Mouse (Mus musculus) forebrain, embryonic 13.5 days (tissue): ENCODE results near the gene Nxpe5. TPM values are rescaled to one million over a fixed set of nuclear protein-coding genes. Genes with fewer than 3 reads are reported as not detected.

Experiments
- ATAC-seq: fragments of 200-750 bp; cut with Nextera tagmentation; 2 replicates; pipeline ENCODE4 v1.8.0; 2017
- H3K27ac ChIP-seq: fragments of 300-500 bp; sonication (generic); 2 replicates; pipeline ENCODE4 v1.5.1; 2015; ENCODE audit warnings: inconsistent platforms, mild to moderate bottlenecking, moderate library complexity
- H3K27me3 ChIP-seq: fragments of 300-500 bp; sonication (generic); 2 replicates; pipeline ENCODE4 v1.6.1; 2015; ENCODE audit warnings: mild to moderate bottlenecking, inconsistent platforms
- H3K36me3 ChIP-seq: fragments of 300-500 bp; sonication (generic); 2 replicates; pipeline ENCODE4 v1.6.1; 2015; ENCODE audit warnings: mild to moderate bottlenecking, inconsistent platforms; ENCODE audit not compliant: poor library complexity, severe bottlenecking
- H3K4me1 ChIP-seq: fragments of 300-500 bp; sonication (generic); 2 replicates; pipeline ENCODE4 v1.6.1; 2015; ENCODE audit warnings: inconsistent platforms
- H3K4me2 ChIP-seq: fragments of 300-500 bp; sonication (generic); 2 replicates; pipeline ENCODE4 v1.6.1; 2015; ENCODE audit warnings: inconsistent platforms, mild to moderate bottlenecking, moderate library complexity
- H3K4me3 ChIP-seq: fragments of 300-500 bp; sonication (generic); 2 replicates; pipeline ENCODE4 v1.5.1; 2015; ENCODE audit warnings: mild to moderate bottlenecking, inconsistent platforms
- H3K9ac ChIP-seq: fragments of 300-500 bp; sonication (generic); 2 replicates; pipeline ENCODE4 v1.6.1; 2015; ENCODE audit warnings: mild to moderate bottlenecking, inconsistent platforms
- H3K9me3 ChIP-seq: fragments of 300-500 bp; sonication (generic); replicated peaks from 2 replicates; pipeline ENCODE4 v1.6.1; 2016; ENCODE audit warnings: inconsistent platforms
- WGBS: fragments of 180-500 bp; shearing (Covaris S2); methylation state at CpG from one replicate; pipeline ENCODE4 v1.1.7; 2015; 5-methylcytosine and 5-hydroxymethylcytosine counted together
- polyA plus RNA-seq: library from polyadenylated mRNA; unstranded; fragments of >200 nt; fragmentation: Nextera tagmentation; extraction: Ambion mirVana; gene quantifications from 2 replicates; pipeline ENCODE4 v1.2.1, GENCODE M21; 2015

Nxpe5 gene
- polyA plus RNA-seq, 1 experiment from 2014 or later = not detected

GRCm38 (mm10) chr5:138219864-138220263, 5.8 kb upstream of the Nxpe5 start:
- no peak overlapping the region for H3K9ac ChIP-seq
- H3K36me3 ChIP-seq = no peaks in the 10 kb centered on the region
- no peaks in the 10 kb centered on the region for H3K4me1 ChIP-seq
- H3K27me3 ChIP-seq = no peaks in the 10 kb centered on the region
- H3K4me2 ChIP-seq = no peak overlapping the region
- WGBS = 80% methylated on average over 2 of the region's 2 CpGs
- H3K27ac ChIP-seq = no peak overlapping the region
- ATAC-seq = no peak
- H3K9me3 ChIP-seq = peaks cover 22% of the 10 kb centered on the region
- H3K4me3 ChIP-seq = no peak overlapping the region

- H3K36me3 ChIP-seq = no peaks in the 10 kb centered on the region
- H3K27ac ChIP-seq = no peak overlapping the region
- no peak overlapping the region for H3K4me3 ChIP-seq
- ATAC-seq = no peak
- H3K4me2 ChIP-seq = no peak overlapping the region
- 24% methylated on average over 4 of the region's 4 CpGs for WGBS
- no peaks in the 10 kb centered on the region for H3K9me3 ChIP-seq
- H3K9ac ChIP-seq = no peak overlapping the region
- H3K4me1 ChIP-seq = no peaks in the 10 kb centered on the region
- H3K27me3 ChIP-seq = no peaks in the 10 kb centered on the region
Observed at GRCm38 (mm10) chr5:138222111-138222510, 3.6 kb upstream of the Nxpe5 start.

- H3K36me3 ChIP-seq = no peaks in the 10 kb centered on the region
- no peaks in the 10 kb centered on the region for H3K4me1 ChIP-seq
- H3K9me3 ChIP-seq = no peaks in the 10 kb centered on the region
- no peak for ATAC-seq
- H3K27ac ChIP-seq = no peak overlapping the region
- H3K9ac ChIP-seq = no peak overlapping the region
- H3K4me3 ChIP-seq = no peak overlapping the region
- H3K27me3 ChIP-seq = no peaks in the 10 kb centered on the region
- no peak overlapping the region for H3K4me2 ChIP-seq
- 63% methylated on average over 3 of the region's 3 CpGs for WGBS
Observed at GRCm38 (mm10) chr5:138223287-138223686, 2.4 kb upstream of the Nxpe5 start.

- H3K9me3 ChIP-seq = no peaks in the 10 kb centered on the region
- no peak overlapping the region for H3K9ac ChIP-seq
- no peaks in the 10 kb centered on the region for H3K4me1 ChIP-seq
- 77% methylated on average over 4 of the region's 4 CpGs for WGBS
- no peaks in the 10 kb centered on the region for H3K36me3 ChIP-seq
- H3K4me3 ChIP-seq = no peak overlapping the region
- no peak for ATAC-seq
- H3K27me3 ChIP-seq = no peaks in the 10 kb centered on the region
- no peak overlapping the region for H3K27ac ChIP-seq
- H3K4me2 ChIP-seq = no peak overlapping the region
Observed at GRCm38 (mm10) chr5:138226491-138226890, 793 bp downstream of the Nxpe5 start.

DNA sequence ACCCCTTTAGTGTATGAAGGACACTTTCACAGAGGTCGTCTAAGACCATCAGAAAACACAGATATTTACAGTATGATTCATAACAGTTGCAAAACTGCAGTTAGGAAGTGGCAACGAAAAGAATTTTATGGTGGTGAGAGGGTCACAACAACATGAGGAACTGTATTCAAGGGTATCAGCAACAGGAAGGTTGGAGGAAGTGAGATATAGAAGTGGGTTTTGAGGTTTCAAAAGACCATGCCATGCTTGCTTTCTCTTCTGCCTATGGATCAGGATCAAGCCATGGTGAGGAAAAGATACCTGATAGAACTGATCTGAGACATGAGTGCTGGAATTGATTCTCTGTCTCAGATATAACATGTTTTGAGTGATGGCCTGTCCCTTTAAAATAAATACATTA, 1.7 kb downstream of the Nxpe5 start:
- H3K27me3 ChIP-seq = no peaks in the 10 kb centered on the region
- H3K4me2 ChIP-seq = no peak overlapping the region
- 74% methylated on average over 2 of the region's 2 CpGs for WGBS
- H3K4me3 ChIP-seq = no peak overlapping the region
- H3K9me3 ChIP-seq = no peaks in the 10 kb centered on the region
- ATAC-seq = no peak
- H3K27ac ChIP-seq = no peak overlapping the region
- H3K9ac ChIP-seq = no peak overlapping the region
- H3K36me3 ChIP-seq = no peaks in the 10 kb centered on the region
- no peaks in the 10 kb centered on the region for H3K4me1 ChIP-seq

GRCm38 (mm10) chr5:138228026-138228425, 2.3 kb downstream of the Nxpe5 start:
- H3K4me2 ChIP-seq = no peak overlapping the region
- no peaks in the 10 kb centered on the region for H3K9me3 ChIP-seq
- H3K4me1 ChIP-seq = no peaks in the 10 kb centered on the region
- no peak overlapping the region for H3K27ac ChIP-seq
- no peaks in the 10 kb centered on the region for H3K36me3 ChIP-seq
- no peak for ATAC-seq
- H3K27me3 ChIP-seq = no peaks in the 10 kb centered on the region
- no peak overlapping the region for H3K4me3 ChIP-seq
- WGBS = 66% methylated on average over 3 of the region's 3 CpGs
- no peak overlapping the region for H3K9ac ChIP-seq

GRCm38 (mm10) chr5:138229511-138229910, 3.8 kb downstream of the Nxpe5 start:
- Histone ChIP-seq H3K4me1 (no peaks in the 10 kb centered on the region), H3K9me3 (no peaks in the 10 kb centered on the region), H3K27me3 (no peaks in the 10 kb centered on the region), H3K4me2 (no peak overlapping the region), H3K27ac (no peak overlapping the region), H3K36me3 (no peaks in the 10 kb centered on the region), H3K4me3 (no peak overlapping the region), H3K9ac (no peak overlapping the region)
- ATAC-seq = no peak
- WGBS = 90% methylated on average over 3 of the region's 3 CpGs

DNA sequence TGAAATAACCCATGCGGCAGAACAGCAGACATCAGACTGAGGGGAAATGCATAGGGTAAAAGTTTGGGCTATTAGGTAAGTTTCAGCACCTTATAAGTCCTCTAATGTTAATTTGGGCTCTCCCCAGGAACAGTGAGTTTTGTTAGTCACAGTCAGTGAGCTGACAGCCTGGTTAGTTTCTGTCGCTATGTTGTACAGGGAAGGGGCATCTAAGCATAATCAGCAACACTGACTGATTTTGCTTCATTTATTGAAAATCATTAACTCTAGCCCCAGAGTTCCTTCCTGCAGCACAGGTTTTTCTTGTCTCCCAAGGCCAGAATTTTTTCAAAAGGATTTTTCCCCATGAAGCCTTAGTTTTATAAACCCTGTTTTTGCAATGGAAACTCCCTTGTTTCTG, 8.1 kb downstream of the Nxpe5 start:
- Histone ChIP-seq H3K9ac (no peak overlapping the region), H3K4me2 (no peak overlapping the region), H3K4me3 (no peak overlapping the region), H3K4me1 (no peaks in the 10 kb centered on the region), H3K27me3 (no peaks in the 10 kb centered on the region), H3K36me3 (no peaks in the 10 kb centered on the region), H3K9me3 (no peaks in the 10 kb centered on the region), H3K27ac (no peak overlapping the region)
- ATAC-seq = no peak
- WGBS = 89% methylated on average over 2 of the region's 2 CpGs

DNA sequence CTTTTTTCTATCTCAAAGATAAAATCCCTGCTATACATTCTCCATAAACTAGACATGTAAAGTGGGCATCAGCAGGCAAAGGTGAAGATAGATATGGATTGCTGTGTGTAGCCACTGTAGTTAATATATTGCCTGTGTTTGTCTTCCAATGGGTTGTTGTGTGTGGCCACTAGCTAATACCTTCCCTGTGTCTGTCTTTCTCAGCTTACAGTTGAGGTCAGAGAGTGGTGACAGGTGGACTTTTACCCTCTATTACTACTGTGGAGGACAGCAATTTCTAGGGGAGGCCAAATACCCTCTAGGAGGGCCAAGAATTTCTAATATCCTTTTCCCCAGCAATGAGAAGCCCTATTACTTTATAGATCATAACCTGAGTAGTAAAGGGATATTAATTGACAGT, 8.5 kb downstream of the Nxpe5 start:
- Histone ChIP-seq H3K4me2 (no peak overlapping the region), H3K4me1 (no peaks in the 10 kb centered on the region), H3K9me3 (no peaks in the 10 kb centered on the region), H3K36me3 (no peaks in the 10 kb centered on the region), H3K27me3 (no peaks in the 10 kb centered on the region), H3K4me3 (no peak overlapping the region), H3K9ac (no peak overlapping the region), H3K27ac (no peak overlapping the region)
- no peak for ATAC-seq

DNA sequence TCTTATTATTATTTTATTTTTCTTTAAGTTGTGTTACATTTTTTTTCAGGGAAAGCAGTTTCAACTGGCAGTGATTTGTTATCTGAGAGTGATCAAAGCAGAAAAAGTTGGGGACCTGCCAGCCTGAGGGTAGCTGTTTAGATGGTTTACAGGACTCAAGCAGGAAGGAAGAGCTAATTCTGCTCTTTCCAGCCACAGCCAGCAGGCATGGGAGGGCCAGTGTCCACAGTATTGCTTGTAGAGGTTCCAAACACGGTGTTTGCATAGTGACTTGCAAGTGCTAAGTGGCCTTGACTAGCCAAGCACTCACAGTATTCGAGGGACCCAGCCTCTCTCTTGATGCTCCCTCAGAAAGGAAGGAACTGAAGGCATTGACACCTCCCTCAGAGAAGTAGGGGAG, 15.8 kb downstream of the Nxpe5 start:
- no peak for ATAC-seq
- Histone ChIP-seq H3K27me3 (no peaks in the 10 kb centered on the region), H3K4me2 (no peak overlapping the region), H3K4me3 (no peak overlapping the region), H3K4me1 (no peaks in the 10 kb centered on the region), H3K9ac (no peak overlapping the region), H3K9me3 (no peaks in the 10 kb centered on the region), H3K27ac (no peak overlapping the region), H3K36me3 (no peaks in the 10 kb centered on the region)
- 53% methylated on average over 2 of the region's 2 CpGs for WGBS

DNA sequence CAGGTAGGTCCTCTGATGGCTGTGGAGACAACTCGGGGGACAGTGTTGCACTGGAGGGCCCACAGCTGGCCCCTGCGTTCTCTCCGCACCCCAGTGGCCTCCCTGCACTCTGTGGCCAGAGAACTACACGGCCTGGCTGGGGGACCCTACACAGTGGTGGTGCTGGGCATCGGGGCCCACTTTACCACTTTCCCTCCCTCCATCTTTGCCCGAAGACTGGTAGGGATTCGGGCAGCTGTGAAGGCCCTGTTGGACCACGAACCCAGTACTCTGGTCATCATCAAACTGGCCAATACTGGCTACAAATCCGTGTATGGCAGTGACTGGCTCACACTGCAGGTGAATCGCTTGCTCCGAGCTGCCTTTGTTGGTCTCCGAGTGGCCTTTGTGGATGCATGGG, 25.4 kb downstream of the Nxpe5 start:
- 84% methylated on average over 12 of the region's 12 CpGs for WGBS
- H3K27ac ChIP-seq = no peak overlapping the region
- H3K36me3 ChIP-seq = no peaks in the 10 kb centered on the region
- no peaks in the 10 kb centered on the region for H3K27me3 ChIP-seq
- ATAC-seq = no peak
- no peak overlapping the region for H3K4me2 ChIP-seq
- peaks cover 9% of the 10 kb centered on the region for H3K4me1 ChIP-seq
- no peaks in the 10 kb centered on the region for H3K9me3 ChIP-seq
- no peak overlapping the region for H3K9ac ChIP-seq
- no peak overlapping the region for H3K4me3 ChIP-seq

GRCm38 (mm10) chr5:138253061-138253460, 27.4 kb downstream of the Nxpe5 start:
- H3K27me3 ChIP-seq = no peaks in the 10 kb centered on the region
- no peak for ATAC-seq
- peaks cover 5% of the 10 kb centered on the region for H3K36me3 ChIP-seq
- H3K9me3 ChIP-seq = no peaks in the 10 kb centered on the region
- WGBS = 86% methylated on average over 3 of the region's 3 CpGs
- H3K9ac ChIP-seq = no peak overlapping the region
- H3K27ac ChIP-seq = no peak overlapping the region
- no peak overlapping the region for H3K4me3 ChIP-seq
- peaks cover 14% of the 10 kb centered on the region for H3K4me1 ChIP-seq
- H3K4me2 ChIP-seq = no peak overlapping the region

DNA sequence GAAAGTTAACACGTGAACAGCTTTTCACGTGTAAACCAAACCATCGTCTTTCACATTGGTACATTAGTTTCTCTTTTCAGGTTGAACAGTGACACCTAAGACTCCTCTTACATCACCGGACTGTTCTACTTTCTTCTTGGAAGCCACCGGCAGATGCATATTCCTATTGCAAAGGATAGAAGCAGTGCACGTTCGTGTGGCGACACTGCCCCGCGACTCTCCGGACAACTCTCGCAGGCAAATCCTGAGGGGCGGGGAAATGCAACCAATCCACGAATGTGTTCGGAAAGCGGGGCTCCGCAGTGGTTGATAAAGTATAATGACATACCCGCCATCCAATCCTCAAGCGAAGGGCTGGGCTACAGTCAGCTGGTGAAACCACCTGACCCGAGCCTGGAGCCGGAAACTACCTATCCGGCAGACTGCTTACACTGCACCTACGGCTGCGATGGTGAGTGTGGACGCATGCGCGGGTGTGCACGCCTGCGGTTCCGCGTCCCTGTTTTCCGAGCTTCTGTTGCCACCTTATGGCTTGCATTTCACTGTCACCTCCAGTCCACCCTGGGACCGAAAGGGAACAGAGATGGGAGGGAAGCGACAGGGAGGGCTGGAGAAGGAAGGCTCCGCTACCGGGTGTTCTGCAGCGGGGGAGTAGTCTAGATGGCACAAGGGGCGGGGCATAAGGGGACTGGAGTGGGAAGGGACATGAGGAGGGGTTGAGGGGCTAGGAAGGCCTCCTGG, 29.8 kb downstream of the Nxpe5 start, which contains the start of gene Lamtor4:
Lamtor4 (plus strand) TSS at position 130 of the 741 bp plus-strand sequence.
- peak; percentile 100 for ATAC-seq
- Histone ChIP-seq H3K9me3 (no peaks in the 10 kb centered on the region), H3K4me1 (peaks cover 14% of the 10 kb centered on the region), H3K9ac (peak within 1 kb of the TSS; percentile 78), H3K36me3 (peaks cover 30% of the 10 kb centered on the region), H3K27me3 (no peaks in the 10 kb centered on the region), H3K27ac (peak within 1 kb of the TSS; percentile 79), H3K4me2 (peak within 1 kb of the TSS; percentile 80), H3K4me3 (peak within 1 kb of the TSS; percentile 68)
- WGBS = under 1% methylated on average over 38 of the region's 38 CpGs
